Mouse (Mus musculus): ENCODE data around the gene Emp3. TPM values are rescaled to one million over a fixed set of nuclear protein-coding genes. Genes with fewer than 3 reads are reported as not detected.

The Emp3 gene
- polyA plus RNA-seq, 1 experiment, result 365 TPM

DNA sequence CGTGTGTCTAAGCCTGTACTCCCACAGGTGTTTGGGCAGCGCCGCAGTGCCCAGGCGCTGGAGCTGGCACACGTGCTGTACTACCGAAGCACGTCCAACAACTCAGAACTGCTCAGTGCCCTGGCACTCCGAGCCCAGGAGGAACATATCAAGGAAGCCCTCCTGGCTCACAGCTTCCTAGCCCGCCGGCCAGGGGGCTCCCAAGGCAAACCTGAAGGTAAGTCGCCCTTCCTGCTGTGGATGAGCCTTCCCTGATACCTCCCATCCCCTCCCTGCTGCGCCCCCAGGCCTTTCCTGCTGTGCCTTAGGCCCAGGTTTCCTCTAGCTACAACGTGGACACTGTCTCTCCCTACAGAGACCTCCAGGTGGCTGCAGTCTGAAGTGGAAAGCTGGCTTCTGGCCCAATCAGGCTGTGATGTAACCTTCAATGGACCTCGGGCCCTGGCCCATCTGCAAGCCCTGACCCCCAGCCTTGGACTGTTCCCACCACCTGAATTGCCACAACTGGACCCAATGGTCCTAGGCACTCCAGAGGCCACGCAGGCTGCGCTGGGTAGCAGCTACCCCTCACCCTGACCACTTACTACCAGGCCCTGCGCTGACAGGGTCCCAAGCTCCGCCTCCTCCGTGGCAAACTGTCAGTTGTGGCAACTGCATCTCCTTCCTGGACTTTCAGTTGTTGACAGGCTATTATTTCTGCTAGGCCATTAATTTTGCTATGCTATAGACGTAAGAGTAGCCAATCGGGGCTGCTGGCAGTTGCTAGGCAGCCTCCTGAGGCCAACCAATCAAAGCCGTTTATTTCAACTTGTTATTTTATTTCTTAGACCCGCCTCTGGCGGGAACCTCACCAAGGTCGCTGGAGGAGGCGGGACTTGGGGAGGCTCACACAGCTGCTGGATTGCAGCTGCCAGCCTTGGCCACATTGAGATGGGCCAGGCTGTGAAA lies 4.9 kb downstream of the Emp3 start:
- Histone ChIP-seq H3K4me1 (replicated peaks; ENCODE audit: control insufficient read depth, insufficient read depth, low read length) (peaks cover 61% of the 10 kb centered on the region), H3K27me3 (ENCODE audit: control insufficient read depth, insufficient read depth, low read length) (no peaks in the 10 kb centered on the region), H3K36me3 (ENCODE audit: control insufficient read depth, insufficient read depth, low read length) (no peaks in the 10 kb centered on the region), H3K4me3 (ENCODE audit: control insufficient read depth, insufficient read depth, low read length) (peak overlapping the region; percentile 58), H3K27ac (ENCODE audit: control insufficient read depth, insufficient read depth, low read length) (peak overlapping the region; percentile 80)
- TF ChIP-seq CTCF (IDR thresholded peaks at IDR 0.05; ENCODE audit: borderline replicate concordance, control insufficient read depth, extremely low read depth, insufficient read depth, low read length, poor library complexity) (peak; percentile 49; the same call in 1 of the 2 replicates), POLR2A (IDR thresholded peaks at IDR 0.05; ENCODE audit: control insufficient read depth, extremely low read depth, insufficient read depth, low read length, poor library complexity) (0 out of 2 replicates have a peak, but pooled peaks have one; percentile 9)
- DNase-seq, result peak; percentile 86
- 13% methylated on average over 26 of the region's 26 CpGs for WGBS

GRCm38 (mm10) chr7:45915011-45915410 lies 6.2 kb downstream of the Emp3 start:
- 86% methylated on average over 5 of the region's 5 CpGs for WGBS
- no peak overlapping the region for H3K4me3 ChIP-seq (ENCODE audit: control insufficient read depth, insufficient read depth, low read length)
- TF ChIP-seq CTCF (IDR thresholded peaks at IDR 0.05; ENCODE audit: borderline replicate concordance, control insufficient read depth, extremely low read depth, insufficient read depth, low read length, poor library complexity) (no peak), POLR2A (IDR thresholded peaks at IDR 0.05; ENCODE audit: control insufficient read depth, extremely low read depth, insufficient read depth, low read length, poor library complexity) (no peak)
- no peak for DNase-seq
- H3K4me1 ChIP-seq (replicated peaks; ENCODE audit: control insufficient read depth, insufficient read depth, low read length), result peaks cover 49% of the 10 kb centered on the region
- no peaks in the 10 kb centered on the region for H3K36me3 ChIP-seq (ENCODE audit: control insufficient read depth, insufficient read depth, low read length)
- H3K27ac ChIP-seq (ENCODE audit: control insufficient read depth, insufficient read depth, low read length), result no peak overlapping the region
- H3K27me3 ChIP-seq (ENCODE audit: control insufficient read depth, insufficient read depth, low read length), result no peaks in the 10 kb centered on the region

DNA sequence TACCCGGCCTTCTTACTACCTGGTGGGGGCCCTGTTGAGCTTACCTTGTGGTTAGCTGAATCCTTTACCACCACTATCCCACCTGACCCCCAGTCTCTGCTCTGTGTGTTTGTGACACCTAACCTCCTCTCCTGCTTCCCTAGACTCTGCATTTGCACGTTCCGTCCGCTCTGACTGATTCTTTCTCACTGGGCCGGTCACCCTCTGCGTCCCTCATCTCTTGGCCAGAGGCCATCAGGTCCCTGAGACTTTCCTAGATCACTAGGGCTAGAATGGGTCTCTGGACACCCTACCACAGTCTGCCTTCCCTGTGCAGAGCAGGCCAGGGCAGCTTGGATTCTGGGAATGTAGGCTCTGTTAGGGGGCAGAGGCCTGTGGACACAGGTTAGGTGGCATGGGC lies 7.1 kb downstream of the Emp3 start:
- H3K27ac ChIP-seq (ENCODE audit: control insufficient read depth, insufficient read depth, low read length), result no peak overlapping the region
- H3K36me3 ChIP-seq (ENCODE audit: control insufficient read depth, insufficient read depth, low read length), result no peaks in the 10 kb centered on the region
- no peak for DNase-seq
- no peaks in the 10 kb centered on the region for H3K27me3 ChIP-seq (ENCODE audit: control insufficient read depth, insufficient read depth, low read length)
- 93% methylated on average over 6 of the region's 6 CpGs for WGBS
- TF ChIP-seq POLR2A (IDR thresholded peaks at IDR 0.05; ENCODE audit: control insufficient read depth, extremely low read depth, insufficient read depth, low read length, poor library complexity), result no peak
- no peak for TF ChIP-seq CTCF (IDR thresholded peaks at IDR 0.05; ENCODE audit: borderline replicate concordance, control insufficient read depth, extremely low read depth, insufficient read depth, low read length, poor library complexity)
- no peak overlapping the region for H3K4me3 ChIP-seq (ENCODE audit: control insufficient read depth, insufficient read depth, low read length)
- H3K4me1 ChIP-seq (replicated peaks; ENCODE audit: control insufficient read depth, insufficient read depth, low read length), result peaks cover 40% of the 10 kb centered on the region

- Histone ChIP-seq H3K36me3 (ENCODE audit: control insufficient read depth, insufficient read depth, low read length) (no peaks in the 10 kb centered on the region), H3K4me1 (replicated peaks; ENCODE audit: control insufficient read depth, insufficient read depth, low read length) (peaks cover 3% of the 10 kb centered on the region), H3K27me3 (ENCODE audit: control insufficient read depth, insufficient read depth, low read length) (no peaks in the 10 kb centered on the region), H3K4me3 (ENCODE audit: control insufficient read depth, insufficient read depth, low read length) (no peak overlapping the region), H3K27ac (ENCODE audit: control insufficient read depth, insufficient read depth, low read length) (no peak overlapping the region)
- no peak for DNase-seq
- TF ChIP-seq CTCF (IDR thresholded peaks at IDR 0.05; ENCODE audit: borderline replicate concordance, control insufficient read depth, extremely low read depth, insufficient read depth, low read length, poor library complexity) (no peak), POLR2A (IDR thresholded peaks at IDR 0.05; ENCODE audit: control insufficient read depth, extremely low read depth, insufficient read depth, low read length, poor library complexity) (no peak)
- 88% methylated on average over 16 of the region's 16 CpGs for WGBS
Observed at GRCm38 (mm10) chr7:45909145-45909544, 12.1 kb downstream of the Emp3 start.

GRCm38 (mm10) chr7:45908384-45908783 lies 12.8 kb downstream of the Emp3 start:
- Histone ChIP-seq H3K36me3 (ENCODE audit: control insufficient read depth, insufficient read depth, low read length) (no peaks in the 10 kb centered on the region), H3K4me1 (replicated peaks; ENCODE audit: control insufficient read depth, insufficient read depth, low read length) (no peaks in the 10 kb centered on the region), H3K4me3 (ENCODE audit: control insufficient read depth, insufficient read depth, low read length) (no peak overlapping the region), H3K27ac (ENCODE audit: control insufficient read depth, insufficient read depth, low read length) (no peak overlapping the region), H3K27me3 (ENCODE audit: control insufficient read depth, insufficient read depth, low read length) (no peaks in the 10 kb centered on the region)
- TF ChIP-seq POLR2A (IDR thresholded peaks at IDR 0.05; ENCODE audit: control insufficient read depth, extremely low read depth, insufficient read depth, low read length, poor library complexity), result no peak
- no peak for TF ChIP-seq CTCF (IDR thresholded peaks at IDR 0.05; ENCODE audit: borderline replicate concordance, control insufficient read depth, extremely low read depth, insufficient read depth, low read length, poor library complexity)
- no peak for DNase-seq

DNA sequence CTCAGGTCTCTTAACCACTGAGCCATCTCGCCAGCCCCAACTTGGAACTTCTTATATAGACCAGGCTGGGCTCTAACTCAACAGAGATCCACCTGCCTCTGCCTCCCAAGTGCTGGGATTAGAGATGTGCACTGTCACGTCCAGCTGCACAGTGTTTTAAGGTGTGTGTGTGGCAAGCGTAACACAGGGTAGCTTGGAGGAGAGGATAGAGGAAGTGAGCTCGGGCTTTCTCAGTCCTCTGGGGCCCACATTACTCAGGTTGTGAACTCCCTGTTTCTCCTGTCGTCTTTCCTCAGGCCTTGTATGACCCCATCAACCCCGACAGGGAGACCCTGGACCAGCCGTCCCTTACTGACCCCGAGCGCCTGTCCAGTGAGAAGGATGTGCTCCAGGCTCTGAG lies 14.6 kb downstream of the Emp3 start:
- Histone ChIP-seq H3K4me1 (replicated peaks; ENCODE audit: control insufficient read depth, insufficient read depth, low read length) (no peaks in the 10 kb centered on the region), H3K4me3 (ENCODE audit: control insufficient read depth, insufficient read depth, low read length) (no peak overlapping the region), H3K27ac (ENCODE audit: control insufficient read depth, insufficient read depth, low read length) (no peak overlapping the region), H3K36me3 (ENCODE audit: control insufficient read depth, insufficient read depth, low read length) (no peaks in the 10 kb centered on the region), H3K27me3 (ENCODE audit: control insufficient read depth, insufficient read depth, low read length) (no peaks in the 10 kb centered on the region)
- 89% methylated on average over 9 of the region's 9 CpGs for WGBS
- TF ChIP-seq CTCF (IDR thresholded peaks at IDR 0.05; ENCODE audit: borderline replicate concordance, control insufficient read depth, extremely low read depth, insufficient read depth, low read length, poor library complexity) (no peak), POLR2A (IDR thresholded peaks at IDR 0.05; ENCODE audit: control insufficient read depth, extremely low read depth, insufficient read depth, low read length, poor library complexity) (no peak)
- DNase-seq, result no peak

All from thymus, adult 2 months (tissue).